Mouse (Mus musculus) limb, embryonic 15.5 days (tissue): ENCODE results near the gene Stac2. TPM values are rescaled to one million over a fixed set of nuclear protein-coding genes. Genes with fewer than 3 reads are reported as not detected.

ENCODE experiments used
- ATAC-seq: fragments of 200-750 bp; cut with Nextera tagmentation; 2 replicates; pipeline ENCODE4 v1.8.0; 2017; ENCODE audit warnings: low read depth, moderate TSS enrichment; ENCODE audit not compliant: insufficient number of reproducible peaks, low FRiP score, low TSS enrichment
- H3K27ac ChIP-seq: fragments of 300-500 bp; sonication (generic); 2 replicates; pipeline ENCODE4 v1.5.1; 2015; ENCODE audit warnings: moderate library complexity, mild to moderate bottlenecking, inconsistent platforms
- H3K27me3 ChIP-seq: fragments of 300-500 bp; sonication (generic); 2 replicates; pipeline ENCODE4 v1.6.1; 2015; ENCODE audit warnings: inconsistent platforms
- H3K36me3 ChIP-seq: fragments of 300-500 bp; sonication (generic); 2 replicates; pipeline ENCODE4 v1.6.1; 2015; ENCODE audit warnings: inconsistent platforms
- H3K4me1 ChIP-seq: fragments of 300-500 bp; sonication (generic); 2 replicates; pipeline ENCODE4 v1.6.1; 2015; ENCODE audit warnings: inconsistent platforms
- H3K4me2 ChIP-seq: fragments of 300-500 bp; sonication (generic); 2 replicates; pipeline ENCODE4 v1.6.1; 2015; ENCODE audit warnings: mild to moderate bottlenecking, inconsistent platforms
- H3K4me3 ChIP-seq: fragments of 300-500 bp; sonication (generic); 2 replicates; pipeline ENCODE4 v1.5.1; 2015; ENCODE audit warnings: mild to moderate bottlenecking, inconsistent platforms
- H3K9ac ChIP-seq: fragments of 300-500 bp; sonication (generic); 2 replicates; pipeline ENCODE4 v1.6.1; 2015; ENCODE audit warnings: inconsistent platforms
- H3K9me3 ChIP-seq: fragments of 300-500 bp; sonication (generic); 2 replicates; pipeline ENCODE4 v1.6.1; 2016; ENCODE audit warnings: inconsistent platforms
- WGBS: fragments of 180-500 bp; shearing (Covaris S2); methylation state at CpG from one replicate; pipeline ENCODE4 v1.1.7; 2015; 5-methylcytosine and 5-hydroxymethylcytosine counted together
- polyA plus RNA-seq: library from polyadenylated mRNA; unstranded; fragments of >200 nt; fragmentation: Nextera tagmentation; extraction: Ambion mirVana; gene quantifications from 2 replicates; pipeline ENCODE4 v1.2.1, GENCODE M21; 2015

Gene Stac2
- 0.68 TPM in 2 replicates for polyA plus RNA-seq

GRCm38 (mm10) chr11:98052989-98053834 is at the start of gene Stac2:
Gene Stac2 (minus strand): TSS chr11:98053462.
- peaks cover 33% of the 10 kb centered on the region for H3K4me1 ChIP-seq
- H3K27me3 ChIP-seq, result peaks cover 59% of the 10 kb centered on the region
- WGBS, result 2% methylated on average over 42 of the region's 48 CpGs
- no peaks in the 10 kb centered on the region for H3K36me3 ChIP-seq
- no peak within 1 kb of the TSS for H3K27ac ChIP-seq
- ATAC-seq, result peak; percentile 82
- H3K4me3 ChIP-seq, result peak within 1 kb of the TSS; percentile 48
- H3K9me3 ChIP-seq, result no peaks in the 10 kb centered on the region
- H3K9ac ChIP-seq, result peak within 1 kb of the TSS; percentile 40
- peak within 1 kb of the TSS; percentile 81 for H3K4me2 ChIP-seq

DNA sequence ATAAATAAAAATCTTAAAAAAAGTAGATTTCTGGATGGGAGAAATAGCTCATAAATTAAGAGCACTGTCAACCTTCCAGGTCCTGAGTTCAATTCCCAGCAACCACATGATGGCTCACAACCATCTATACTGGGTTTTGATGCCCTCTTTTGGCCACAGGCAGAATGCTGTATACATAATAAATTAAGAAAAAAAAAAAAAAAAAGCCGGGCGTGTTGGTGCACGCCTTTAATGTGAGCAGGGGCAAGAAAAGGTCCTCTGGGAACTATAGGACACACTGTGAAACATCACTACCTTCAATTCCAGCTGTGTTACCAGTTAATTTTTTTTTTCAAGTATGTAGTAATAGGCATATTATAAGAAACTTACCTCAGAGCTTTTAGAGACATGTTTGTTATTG is 48.1 kb upstream of the Stac2 start:
- Histone ChIP-seq H3K27ac (no peak overlapping the region), H3K9ac (no peak overlapping the region), H3K4me1 (no peaks in the 10 kb centered on the region), H3K36me3 (peaks cover 80% of the 10 kb centered on the region), H3K4me2 (no peak overlapping the region), H3K9me3 (no peaks in the 10 kb centered on the region), H3K27me3 (no peaks in the 10 kb centered on the region), H3K4me3 (no peak overlapping the region)
- no peak for ATAC-seq
- 90% methylated on average over 3 of the region's 3 CpGs for WGBS

GRCm38 (mm10) chr11:98090583-98090982 is 37.3 kb upstream of the Stac2 start:
- 90% methylated on average over 9 of the region's 9 CpGs for WGBS
- H3K4me2 ChIP-seq, result no peak overlapping the region
- ATAC-seq, result no peak
- peaks cover 6% of the 10 kb centered on the region; the same call in 1 of the 2 replicates for H3K4me1 ChIP-seq
- H3K27me3 ChIP-seq, result no peaks in the 10 kb centered on the region
- H3K4me3 ChIP-seq, result no peak overlapping the region
- H3K9me3 ChIP-seq, result no peaks in the 10 kb centered on the region
- no peak overlapping the region for H3K27ac ChIP-seq
- no peak overlapping the region for H3K9ac ChIP-seq
- peaks cover 48% of the 10 kb centered on the region for H3K36me3 ChIP-seq

- Histone ChIP-seq H3K27ac (no peak overlapping the region), H3K4me1 (peaks cover 6% of the 10 kb centered on the region; the same call in 1 of the 2 replicates), H3K27me3 (no peaks in the 10 kb centered on the region), H3K36me3 (peaks cover 46% of the 10 kb centered on the region), H3K4me2 (no peak overlapping the region), H3K9ac (no peak overlapping the region), H3K9me3 (no peaks in the 10 kb centered on the region), H3K4me3 (no peak overlapping the region)
- WGBS, result 39% methylated on average over 7 of the region's 7 CpGs
- ATAC-seq, result no peak
Measured at GRCm38 (mm10) chr11:98088224-98088623, 35.0 kb upstream of the Stac2 start.

- no peaks in the 10 kb centered on the region for H3K9me3 ChIP-seq
- no peak overlapping the region for H3K4me2 ChIP-seq
- peaks cover 34% of the 10 kb centered on the region for H3K36me3 ChIP-seq
- H3K4me1 ChIP-seq, result peaks cover 6% of the 10 kb centered on the region; the same call in 1 of the 2 replicates
- 77% methylated on average over 7 of the region's 7 CpGs for WGBS
- no peak overlapping the region for H3K9ac ChIP-seq
- H3K27me3 ChIP-seq, result no peaks in the 10 kb centered on the region
- H3K27ac ChIP-seq, result no peak overlapping the region
- H3K4me3 ChIP-seq, result no peak overlapping the region
- ATAC-seq, result no peak
Measured at GRCm38 (mm10) chr11:98086574-98086973, 33.3 kb upstream of the Stac2 start.

GRCm38 (mm10) chr11:98086141-98086540 is 32.9 kb upstream of the Stac2 start:
- ATAC-seq, result no peak
- no peaks in the 10 kb centered on the region for H3K27me3 ChIP-seq
- WGBS, result 87% methylated on average over 9 of the region's 9 CpGs
- H3K4me3 ChIP-seq, result no peak overlapping the region
- no peak overlapping the region for H3K4me2 ChIP-seq
- no peak overlapping the region for H3K9ac ChIP-seq
- no peaks in the 10 kb centered on the region for H3K9me3 ChIP-seq
- peaks cover 29% of the 10 kb centered on the region for H3K36me3 ChIP-seq
- peaks cover 6% of the 10 kb centered on the region; the same call in 1 of the 2 replicates for H3K4me1 ChIP-seq
- no peak overlapping the region for H3K27ac ChIP-seq

- Histone ChIP-seq H3K4me2 (no peak overlapping the region), H3K27ac (no peak overlapping the region), H3K9me3 (no peaks in the 10 kb centered on the region), H3K4me3 (no peak overlapping the region), H3K36me3 (peaks cover 7% of the 10 kb centered on the region; the same call in 1 of the 2 replicates), H3K27me3 (no peaks in the 10 kb centered on the region), H3K4me1 (0 out of 2 replicates have a peak, but pooled peaks cover 3% of the 10 kb centered on the region), H3K9ac (no peak overlapping the region)
- WGBS, result 83% methylated on average over 7 of the region's 7 CpGs
- ATAC-seq, result no peak
Measured at GRCm38 (mm10) chr11:98082745-98083144, 29.5 kb upstream of the Stac2 start.

DNA sequence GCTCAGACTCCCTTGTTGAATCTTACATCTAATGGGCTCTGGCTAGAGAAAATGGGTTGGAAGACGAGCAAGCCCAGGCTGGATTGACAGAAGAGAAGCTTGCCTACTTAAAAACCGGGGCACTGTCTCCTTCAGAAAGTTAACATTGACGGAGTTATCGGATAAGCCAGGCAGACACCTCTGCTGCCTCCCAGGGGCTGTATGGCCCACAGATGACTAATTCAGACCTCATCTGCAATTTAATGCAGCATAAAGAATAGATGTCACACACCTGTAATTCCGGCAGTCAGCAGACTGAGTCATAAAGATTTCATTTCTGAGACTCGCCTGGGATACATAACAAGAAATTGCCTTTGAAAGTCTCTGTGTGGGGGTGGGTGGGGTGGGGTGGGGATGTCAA is 27.2 kb upstream of the Stac2 start:
- no peak overlapping the region for H3K9ac ChIP-seq
- H3K27me3 ChIP-seq, result no peaks in the 10 kb centered on the region
- peaks cover 5% of the 10 kb centered on the region; the same call in 1 of the 2 replicates for H3K4me1 ChIP-seq
- no peak for ATAC-seq
- no peak overlapping the region for H3K27ac ChIP-seq
- H3K9me3 ChIP-seq, result no peaks in the 10 kb centered on the region
- peaks cover 7% of the 10 kb centered on the region; the same call in 1 of the 2 replicates for H3K36me3 ChIP-seq
- H3K4me2 ChIP-seq, result no peak overlapping the region
- H3K4me3 ChIP-seq, result no peak overlapping the region
- WGBS, result 68% methylated on average over 6 of the region's 6 CpGs

- peak; percentile 30; the same call in 1 of the 2 replicates for ATAC-seq
- WGBS, result 77% methylated on average over 8 of the region's 8 CpGs
- Histone ChIP-seq H3K4me3 (no peak overlapping the region), H3K4me1 (peaks cover 8% of the 10 kb centered on the region; the same call in 1 of the 2 replicates), H3K9ac (no peak overlapping the region), H3K4me2 (no peak overlapping the region), H3K27me3 (no peaks in the 10 kb centered on the region), H3K36me3 (peaks cover 2% of the 10 kb centered on the region; the same call in 1 of the 2 replicates), H3K9me3 (no peaks in the 10 kb centered on the region), H3K27ac (no peak overlapping the region)
Measured at GRCm38 (mm10) chr11:98077086-98077485, 23.8 kb upstream of the Stac2 start.

DNA sequence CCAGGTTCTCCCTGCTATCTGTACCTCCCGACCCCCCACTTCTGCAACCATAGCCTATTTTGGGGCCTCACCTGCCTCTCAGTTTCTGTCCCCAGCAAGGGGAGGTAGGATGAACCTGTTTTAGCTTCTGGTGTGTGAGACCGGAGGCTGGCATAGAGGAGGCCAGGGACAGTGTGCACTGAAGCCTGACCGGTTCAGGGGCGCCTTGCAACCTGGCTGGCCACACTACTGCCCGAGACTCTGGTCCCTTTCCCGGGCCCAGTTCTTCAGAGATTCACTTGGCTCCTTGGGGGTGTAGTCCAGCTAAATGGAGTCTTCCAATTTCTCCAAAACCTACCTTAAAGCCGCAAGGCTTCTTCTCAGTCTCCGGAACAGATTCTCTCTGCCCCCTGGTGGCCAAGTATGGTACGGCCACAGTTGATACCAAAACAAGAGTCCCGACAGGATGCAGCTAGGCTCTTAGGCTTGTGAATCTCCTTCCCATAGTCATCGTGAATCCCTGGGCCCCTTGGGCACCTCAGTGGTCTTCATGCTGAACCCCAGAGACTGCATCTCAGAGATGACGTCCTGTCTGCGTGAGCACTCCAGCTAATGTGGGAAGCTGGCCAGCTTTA is 22.0 kb upstream of the Stac2 start:
- Histone ChIP-seq H3K4me1 (peaks cover 8% of the 10 kb centered on the region; the same call in 1 of the 2 replicates), H3K9ac (no peak overlapping the region), H3K4me2 (0 out of 2 replicates have a peak overlapping the region, but pooled peaks have one; percentile 14), H3K27me3 (no peaks in the 10 kb centered on the region), H3K9me3 (no peaks in the 10 kb centered on the region), H3K36me3 (no peaks in the 10 kb centered on the region), H3K4me3 (no peak overlapping the region), H3K27ac (no peak overlapping the region)
- WGBS, result 23% methylated on average over 13 of the region's 13 CpGs
- no peak for ATAC-seq

- Histone ChIP-seq H3K4me2 (no peak overlapping the region), H3K27me3 (no peaks in the 10 kb centered on the region), H3K27ac (no peak overlapping the region), H3K9ac (no peak overlapping the region), H3K4me1 (peaks cover 5% of the 10 kb centered on the region; the same call in 1 of the 2 replicates), H3K4me3 (no peak overlapping the region), H3K36me3 (no peaks in the 10 kb centered on the region), H3K9me3 (no peaks in the 10 kb centered on the region)
- no peak for ATAC-seq
- WGBS, result 83% methylated on average over 4 of the region's 4 CpGs
Measured at GRCm38 (mm10) chr11:98073442-98073841, 20.2 kb upstream of the Stac2 start.

DNA sequence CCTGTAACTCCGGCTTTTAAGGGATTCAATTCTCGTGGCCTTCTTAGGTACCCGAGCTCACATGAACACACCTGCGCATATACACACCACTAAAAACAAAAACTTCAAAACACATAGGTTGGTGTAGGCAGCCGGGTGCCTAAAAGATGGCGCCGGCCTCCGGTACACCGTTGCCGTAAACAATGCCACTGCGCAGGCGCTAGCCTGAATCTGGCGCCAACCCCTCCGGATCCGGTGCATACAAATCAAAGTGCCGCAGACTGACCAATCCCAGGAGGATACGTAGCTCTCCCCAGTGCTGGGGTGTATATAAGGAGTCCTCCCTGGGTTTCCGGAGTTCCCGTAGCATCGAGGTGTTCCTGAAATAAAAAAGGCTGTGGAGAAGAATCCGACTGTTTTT is 14.0 kb upstream of the Stac2 start:
- Histone ChIP-seq H3K4me2 (no peak overlapping the region), H3K36me3 (no peaks in the 10 kb centered on the region), H3K4me1 (peaks cover 10% of the 10 kb centered on the region; the same call in 1 of the 2 replicates), H3K27ac (no peak overlapping the region), H3K4me3 (no peak overlapping the region), H3K9me3 (no peaks in the 10 kb centered on the region), H3K27me3 (no peaks in the 10 kb centered on the region; the same call in 1 of the 2 replicates), H3K9ac (no peak overlapping the region)
- 93% methylated on average over 21 of the region's 21 CpGs for WGBS
- ATAC-seq, result no peak
